Mouse (Mus musculus): ENCODE measurements around the gene Celf5.

Celf5 gene

DNA sequence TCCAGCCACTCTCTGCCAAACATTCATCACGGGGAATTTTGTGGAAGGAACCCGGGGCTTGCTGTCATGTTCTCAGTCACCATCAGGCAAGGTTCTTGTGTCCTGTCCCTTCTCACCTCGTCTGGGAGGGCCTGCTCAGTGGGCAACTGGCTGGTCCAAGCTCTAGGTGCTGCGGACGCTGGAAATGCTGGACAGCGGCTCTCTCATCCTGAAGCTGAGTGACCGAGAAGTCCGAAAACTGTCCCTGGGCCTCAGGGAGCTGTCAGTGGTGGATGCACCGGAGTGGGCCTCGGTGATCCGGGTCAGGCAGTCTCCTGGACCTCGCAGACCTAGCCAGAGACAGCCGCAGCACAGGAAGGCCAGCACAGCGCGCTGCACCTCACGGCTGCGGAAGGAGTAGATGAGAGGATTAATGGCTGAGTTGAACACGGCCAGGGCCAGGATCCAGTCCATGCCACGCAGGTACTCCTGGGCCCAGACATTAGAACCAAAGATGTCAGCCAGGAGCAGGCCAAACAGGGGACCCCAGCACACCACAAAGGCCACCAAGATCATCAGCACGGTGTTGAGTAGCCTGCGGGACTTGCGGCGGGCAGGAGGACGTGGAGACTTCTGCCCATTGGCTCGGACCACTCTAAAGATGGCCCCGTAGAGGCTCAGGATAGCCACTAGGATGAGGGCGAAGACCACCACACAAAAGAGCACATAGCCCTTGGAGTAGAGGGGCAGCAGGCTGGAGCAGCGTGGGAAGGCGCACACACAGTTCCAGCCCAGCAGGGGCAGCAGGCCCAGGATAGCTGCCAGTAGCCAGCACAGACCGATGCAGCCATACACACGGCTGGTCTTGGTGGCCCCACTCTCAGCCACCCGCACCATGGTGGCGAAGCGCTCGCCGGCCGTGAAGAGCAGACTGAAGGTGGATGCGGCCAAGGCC lies 16.1 kb upstream of the Celf5 start:
- peak; percentile 44 for DNase-seq (ENCODE audit: low read depth, low spot score)

DNA sequence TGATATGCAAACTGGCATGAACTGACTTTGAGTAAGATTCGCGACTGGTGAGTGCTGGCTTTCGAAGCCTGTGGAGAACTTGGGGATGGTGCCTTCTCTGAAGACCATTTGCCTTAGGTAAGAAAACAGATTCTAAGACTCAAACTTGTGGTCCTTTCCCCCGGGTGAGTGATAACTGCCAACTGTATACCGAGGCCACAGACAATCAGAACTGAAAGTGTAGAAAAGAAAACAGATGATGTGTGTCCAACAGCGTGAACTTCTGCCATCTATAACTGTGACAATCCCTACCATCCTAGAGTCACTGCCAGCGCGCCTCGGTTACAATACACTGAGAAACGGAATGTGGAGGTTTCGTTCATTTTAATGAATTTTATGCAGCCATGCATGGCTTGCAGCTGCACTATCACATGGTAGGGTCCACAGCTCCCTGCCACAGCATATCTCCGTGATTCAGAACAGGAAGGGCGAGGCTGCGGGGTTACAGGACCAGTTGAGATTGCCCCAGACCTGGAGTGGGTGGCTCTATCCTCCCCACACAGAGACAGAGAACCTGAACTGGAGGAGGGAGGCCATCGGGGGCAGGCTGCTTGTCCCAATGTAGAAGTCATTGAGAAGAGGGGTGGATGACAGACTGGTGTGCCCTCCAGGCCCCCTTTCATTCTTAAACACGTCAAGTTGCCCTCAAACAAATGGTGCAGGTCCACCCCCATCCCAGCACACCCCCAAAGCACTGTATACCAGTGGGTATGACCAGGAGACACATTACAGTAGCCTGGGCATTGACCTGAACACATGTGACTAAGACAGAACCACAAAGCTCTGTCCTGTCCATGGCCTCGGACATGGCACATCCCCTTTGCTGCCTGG lies 15.1 kb upstream of the Celf5 start:
- no peak for DNase-seq (ENCODE audit: low read depth, low spot score)

DNA sequence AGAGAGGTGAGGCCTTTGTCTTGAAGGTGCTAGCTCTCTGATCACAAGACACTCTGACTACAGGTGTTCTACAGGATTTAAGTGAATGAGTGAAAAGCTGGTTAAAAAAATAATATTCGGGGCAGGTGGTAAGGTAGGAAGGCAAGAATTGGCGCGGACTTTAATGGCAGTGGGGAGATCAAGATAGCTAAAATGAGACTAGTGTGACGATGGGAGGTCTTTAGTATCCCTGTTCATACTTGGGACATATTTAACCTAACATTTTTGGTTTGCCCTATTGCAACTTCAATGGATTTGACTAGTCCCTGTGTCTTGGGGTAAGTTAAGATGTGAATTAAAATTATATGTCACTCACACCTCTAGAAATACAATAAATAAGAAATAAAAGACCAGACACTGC lies 14.5 kb upstream of the Celf5 start:
- DNase-seq (ENCODE audit: low read depth, low spot score), result no peak

DNA sequence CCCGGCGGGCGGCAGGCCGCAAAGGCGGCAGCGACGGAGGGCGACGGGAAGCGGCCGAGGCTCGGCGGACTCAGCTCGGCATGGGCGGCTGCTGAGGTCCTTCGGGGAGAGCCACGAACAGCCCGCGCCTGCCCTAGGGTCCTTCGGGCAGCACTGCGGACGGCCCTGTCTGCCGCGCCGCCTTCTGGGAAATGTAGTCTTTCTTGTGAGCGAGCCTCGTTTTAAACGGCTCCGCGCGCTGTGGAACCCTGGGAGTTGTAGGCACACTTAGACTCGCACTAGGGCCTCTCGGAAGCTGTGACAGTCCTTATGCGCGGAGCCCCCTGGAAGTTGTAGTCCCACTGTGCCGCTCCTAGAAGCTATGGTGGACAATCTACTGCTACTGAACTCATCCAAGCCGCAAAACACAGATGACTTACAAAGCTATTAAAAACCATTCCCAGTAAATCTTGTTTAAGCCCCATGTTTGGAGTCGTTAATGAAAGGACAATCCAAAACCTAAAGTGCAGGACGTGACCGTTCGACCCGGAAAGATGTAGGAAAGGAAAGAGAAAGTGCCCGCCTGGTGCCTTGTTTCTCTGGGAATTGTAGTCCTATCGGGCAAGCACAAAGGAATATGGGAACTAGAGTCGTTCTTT lies 13.9 kb upstream of the Celf5 start, which contains the start of gene Ncln:
TSS of gene Ncln (minus strand) at position 129 of the 638 bp plus-strand sequence.
- DNase-seq (ENCODE audit: low read depth, low spot score), result peak; percentile 99

DNA sequence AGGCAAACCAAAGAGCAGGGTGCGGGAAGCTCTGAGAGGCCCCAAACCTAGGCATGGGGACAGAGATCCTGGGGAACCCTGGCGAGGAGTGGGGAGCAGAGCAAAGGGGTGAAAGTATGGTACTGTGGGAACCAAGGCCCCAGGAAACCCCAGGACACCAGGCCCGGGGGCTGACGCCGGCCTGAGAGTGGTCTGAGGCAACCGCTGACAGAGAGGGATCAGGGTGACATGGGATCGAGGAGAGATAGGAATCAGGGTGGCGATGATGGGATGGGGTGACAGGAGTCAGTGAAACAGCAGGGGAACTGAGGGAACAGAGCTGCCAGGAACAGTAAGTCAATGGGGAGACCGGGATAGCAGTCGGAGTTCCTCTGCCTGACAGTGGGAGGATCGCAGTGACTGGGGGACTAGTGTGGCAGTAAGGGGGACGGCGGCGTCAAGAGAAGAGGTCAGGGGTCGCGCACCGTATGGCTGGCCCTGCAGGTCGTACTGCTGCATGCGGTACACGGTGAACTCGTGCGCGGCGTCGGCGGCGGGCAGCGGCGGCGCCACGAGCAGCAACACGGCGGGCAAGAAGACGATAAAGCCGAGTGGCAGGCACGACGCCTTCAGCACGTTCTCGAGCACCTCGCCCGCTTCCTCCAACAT lies 13.2 kb upstream of the Celf5 start:
- no peak for DNase-seq (ENCODE audit: low read depth, low spot score)

DNA sequence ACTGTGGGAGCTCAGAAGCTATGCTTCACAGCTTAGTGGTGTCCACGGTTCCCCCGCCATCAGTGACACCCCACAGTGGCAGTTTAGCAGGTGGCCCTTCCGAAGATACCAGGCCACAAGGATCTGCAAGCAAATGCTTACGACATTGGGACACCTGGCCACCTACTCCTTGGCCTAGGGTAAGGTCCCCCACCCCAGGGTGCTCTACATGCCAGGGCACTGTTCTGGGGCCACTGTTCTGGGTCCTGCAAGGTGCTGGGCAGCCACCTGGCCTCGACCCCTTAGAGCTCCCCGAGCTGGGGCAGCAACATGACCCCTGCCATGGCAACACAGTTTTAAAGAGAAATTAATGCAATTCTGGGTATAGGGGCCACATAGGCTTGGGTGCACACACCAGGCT lies 12.6 kb upstream of the Celf5 start:
- no peak for DNase-seq (ENCODE audit: low read depth, low spot score)

DNA sequence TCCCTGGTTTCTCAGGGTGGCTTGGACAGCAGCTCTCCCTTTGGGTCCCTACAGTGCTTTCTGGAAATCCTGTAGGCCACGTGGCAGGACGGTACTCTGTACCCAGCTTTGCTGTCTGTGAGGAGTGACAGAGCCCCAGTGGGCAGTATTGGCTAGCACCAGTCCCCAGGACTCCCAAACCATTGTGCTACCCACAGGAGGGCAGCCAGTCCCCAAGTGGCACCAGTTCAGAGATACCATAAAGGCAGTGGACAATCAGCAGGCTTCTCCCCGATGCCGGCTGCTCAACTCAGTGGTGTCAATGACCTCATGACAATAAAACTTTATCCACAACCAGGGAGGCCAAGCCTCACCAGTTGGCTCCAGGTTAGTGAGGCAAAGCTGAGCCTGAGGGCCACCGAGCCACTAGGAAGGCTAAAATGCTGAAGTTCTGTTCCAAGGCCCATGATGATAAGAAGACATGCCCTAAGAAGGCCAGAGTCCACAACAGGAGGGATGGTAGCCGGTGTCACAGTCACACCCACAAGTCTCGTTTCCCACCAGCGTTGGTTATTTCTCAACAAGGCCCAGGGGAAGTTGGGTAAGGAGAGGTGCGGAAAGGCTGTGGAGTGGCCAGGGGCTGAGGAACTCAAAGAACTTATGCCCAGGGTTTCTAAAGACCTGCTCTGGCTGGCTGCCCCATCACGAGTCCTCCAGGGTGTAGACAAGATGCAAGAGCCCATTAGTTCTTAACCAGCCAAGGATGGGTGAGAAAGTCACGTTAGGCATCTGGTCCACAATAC lies 11.9 kb upstream of the Celf5 start:
- DNase-seq (ENCODE audit: low read depth, low spot score), result no peak

DNA sequence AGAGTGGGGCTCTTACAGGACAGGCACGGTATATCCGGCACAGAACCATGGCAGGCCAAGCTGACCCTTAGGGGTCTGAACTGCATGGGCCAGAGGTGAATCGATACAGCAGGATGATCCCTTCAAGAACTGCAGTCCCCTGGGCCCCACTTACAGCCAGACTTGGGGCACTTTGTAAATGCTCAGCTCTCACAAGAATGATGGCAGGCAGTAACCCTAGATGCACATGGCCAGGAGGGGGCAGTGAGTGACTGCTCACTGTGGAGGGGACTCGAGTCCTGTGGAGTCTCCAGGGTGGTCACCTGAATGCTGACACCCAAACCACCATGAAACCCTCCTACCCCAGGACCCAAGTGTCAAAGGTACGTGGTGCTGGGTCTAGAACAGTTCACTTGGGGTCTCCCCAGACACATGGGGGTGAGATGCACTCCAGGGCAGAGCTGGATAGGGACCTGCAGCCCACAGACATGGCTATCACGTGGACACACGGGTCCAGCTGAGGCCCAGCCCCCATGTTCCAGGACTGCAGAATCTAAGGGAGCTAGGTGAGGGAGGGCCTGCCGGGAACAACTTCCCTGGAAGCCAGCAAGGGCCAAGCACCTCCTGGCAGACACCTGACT lies 11.2 kb upstream of the Celf5 start:
- no peak for DNase-seq (ENCODE audit: low read depth, low spot score)

DNA sequence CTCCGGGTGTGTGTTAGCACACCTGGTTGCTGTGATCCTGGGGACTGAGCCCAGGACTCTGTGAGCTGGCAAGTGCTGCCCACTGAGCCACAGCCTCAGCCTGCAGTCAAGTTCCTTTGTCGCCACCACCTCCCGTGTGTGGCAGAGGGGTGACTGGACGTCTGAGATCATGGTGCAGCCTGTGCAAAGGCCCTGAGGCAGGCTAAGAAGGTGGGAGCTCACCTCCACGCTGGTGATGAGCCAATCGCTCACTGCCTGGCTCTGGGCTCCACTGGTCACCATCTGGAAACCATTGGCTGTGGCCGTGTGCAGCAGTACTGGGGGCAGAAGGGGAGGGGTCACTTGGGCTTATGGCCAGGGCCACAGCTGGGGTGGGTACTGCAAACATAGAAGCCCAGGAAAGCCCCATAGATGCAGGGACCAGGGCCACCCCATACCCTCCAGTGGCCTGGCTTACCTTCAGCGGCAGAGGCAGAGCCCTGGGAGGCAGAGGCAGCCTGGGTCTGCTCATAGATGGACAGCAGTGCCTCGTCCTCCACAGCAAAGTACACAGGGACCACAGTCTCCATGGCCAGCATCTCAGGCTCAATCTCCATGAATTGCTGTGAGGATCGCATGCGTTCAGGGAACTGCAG lies 10.2 kb upstream of the Celf5 start:
- DNase-seq (ENCODE audit: low read depth, low spot score), result no peak

DNA sequence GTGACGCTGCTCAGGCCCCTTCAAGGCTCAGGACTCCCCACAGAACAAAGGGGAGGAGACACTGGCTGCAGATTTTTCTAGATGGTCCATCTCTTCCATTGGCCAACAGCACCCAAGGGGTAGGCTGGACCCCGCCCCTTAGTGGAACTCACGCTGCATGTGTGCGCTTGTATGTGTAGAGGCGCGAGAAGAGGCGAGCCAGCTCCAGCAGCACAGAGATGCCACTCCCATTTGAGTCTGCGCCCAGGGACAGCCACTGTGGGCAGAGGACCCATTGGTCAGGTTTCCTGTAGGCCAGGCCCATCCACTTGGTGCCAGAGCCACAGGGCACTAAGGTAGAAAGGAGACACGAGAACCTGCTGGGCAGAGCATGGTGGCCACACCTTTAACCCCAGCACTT lies 8.5 kb upstream of the Celf5 start:
- no peak for DNase-seq (ENCODE audit: low read depth, low spot score)

DNA sequence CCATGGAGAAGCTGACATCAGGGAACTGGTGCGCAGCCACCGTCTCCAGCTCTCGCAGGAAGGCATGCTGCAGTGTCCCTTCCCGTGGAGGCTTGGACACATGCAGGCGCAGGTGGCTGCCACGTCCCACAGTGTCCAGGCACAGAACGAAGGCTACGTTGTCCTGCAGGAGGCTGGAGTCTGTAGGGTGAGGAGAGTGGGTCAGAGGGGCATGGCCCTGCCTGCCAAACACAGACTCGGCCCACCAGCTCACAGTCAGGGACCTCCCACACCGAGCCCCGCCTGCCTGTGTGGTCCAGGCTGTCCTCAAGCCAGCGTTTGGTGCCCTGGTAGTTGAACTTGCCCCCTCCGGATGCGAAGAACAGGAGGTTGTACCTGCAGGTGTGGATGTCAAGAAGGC lies 7.4 kb upstream of the Celf5 start:
- DNase-seq (ENCODE audit: low read depth, low spot score), result no peak

DNA sequence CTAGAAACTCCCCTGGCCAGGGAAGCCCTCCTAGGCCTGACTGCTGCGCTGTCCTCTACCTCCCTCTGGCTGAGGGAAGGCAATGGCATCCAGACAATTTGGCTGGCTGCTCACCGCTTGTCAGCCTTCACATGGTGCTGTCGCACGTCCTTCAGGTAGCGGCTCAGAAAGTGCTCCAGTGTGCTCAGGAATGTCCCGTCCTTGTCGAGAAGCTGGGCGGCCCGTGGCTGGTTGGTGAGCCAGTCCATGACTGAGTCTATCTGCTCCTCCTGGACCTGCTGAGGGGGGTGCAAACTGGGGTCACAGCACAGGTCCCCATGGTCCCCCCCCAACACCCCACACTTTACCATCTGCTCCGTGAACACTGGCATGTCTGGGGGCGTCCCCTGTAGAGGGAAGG lies 5.6 kb upstream of the Celf5 start:
- DNase-seq (ENCODE audit: low read depth, low spot score), result no peak

DNA sequence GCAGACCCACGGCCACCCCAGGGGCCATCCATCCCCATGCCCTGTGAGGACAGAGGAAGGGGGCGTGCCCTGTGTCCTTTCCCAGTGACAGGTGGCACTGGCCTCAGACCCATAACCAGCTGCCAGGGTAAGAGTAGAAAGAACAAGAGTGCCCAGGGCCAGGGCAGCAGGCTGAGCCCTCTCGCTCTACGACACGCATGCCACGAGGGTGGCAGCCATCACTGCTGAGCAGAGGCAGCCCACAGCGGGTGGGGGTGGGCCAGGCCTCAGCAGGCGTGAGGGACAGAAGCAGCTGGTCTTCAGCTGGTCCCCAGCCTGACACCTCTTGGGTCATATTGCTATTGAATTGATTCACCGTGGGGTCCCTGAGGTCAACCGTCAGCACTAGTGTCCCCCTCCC lies 4.0 kb upstream of the Celf5 start:
- no peak for DNase-seq (ENCODE audit: low read depth, low spot score)

DNA sequence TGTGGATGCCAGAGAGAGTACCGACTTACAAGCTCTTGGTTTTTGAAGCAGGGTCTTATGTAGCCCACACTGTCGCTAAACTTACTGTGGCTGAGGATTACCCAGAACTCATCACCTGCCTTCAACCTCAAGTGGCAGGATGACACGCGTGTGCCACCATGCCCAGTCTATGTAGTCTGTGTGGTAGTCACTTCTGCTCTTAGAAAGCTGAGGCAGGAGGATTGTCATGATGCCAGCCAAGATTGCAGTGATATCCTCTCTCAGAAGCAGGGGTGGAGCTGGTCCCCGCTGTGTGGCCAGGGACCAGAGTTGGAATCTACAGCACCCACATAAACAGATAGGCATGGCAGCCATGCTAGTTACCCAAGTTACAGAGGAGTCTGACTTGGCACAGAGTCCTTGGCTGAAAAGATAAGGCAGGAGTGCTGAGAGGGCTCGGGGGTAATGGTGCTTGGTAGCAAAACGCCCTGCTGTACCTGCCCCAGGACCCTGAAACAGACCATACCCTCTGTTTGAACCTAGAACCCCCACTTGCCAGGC lies 3.0 kb upstream of the Celf5 start:
- no peak for DNase-seq (ENCODE audit: low read depth, low spot score)

DNA sequence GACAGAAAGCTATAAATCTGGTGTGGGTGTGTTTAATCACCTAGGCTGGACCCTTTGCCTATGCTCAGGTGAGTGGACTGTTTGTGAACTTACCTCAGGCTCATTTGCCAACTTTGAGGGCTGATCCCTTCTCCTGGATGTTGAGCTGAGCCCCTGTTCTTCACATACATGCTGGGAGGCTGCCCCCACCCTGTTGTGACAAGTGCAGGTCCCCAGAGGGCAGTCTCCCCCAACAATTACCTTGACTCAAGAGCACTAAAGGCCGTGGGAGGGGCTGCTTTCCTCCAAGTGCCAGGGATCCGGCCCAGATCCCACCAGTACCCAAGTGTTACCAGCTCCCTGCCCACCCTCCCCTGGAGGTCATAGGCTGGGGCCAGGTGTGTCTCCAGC lies 2.5 kb upstream of the Celf5 start:
- peak; percentile 43 for DNase-seq (ENCODE audit: low read depth, low spot score)

DNA sequence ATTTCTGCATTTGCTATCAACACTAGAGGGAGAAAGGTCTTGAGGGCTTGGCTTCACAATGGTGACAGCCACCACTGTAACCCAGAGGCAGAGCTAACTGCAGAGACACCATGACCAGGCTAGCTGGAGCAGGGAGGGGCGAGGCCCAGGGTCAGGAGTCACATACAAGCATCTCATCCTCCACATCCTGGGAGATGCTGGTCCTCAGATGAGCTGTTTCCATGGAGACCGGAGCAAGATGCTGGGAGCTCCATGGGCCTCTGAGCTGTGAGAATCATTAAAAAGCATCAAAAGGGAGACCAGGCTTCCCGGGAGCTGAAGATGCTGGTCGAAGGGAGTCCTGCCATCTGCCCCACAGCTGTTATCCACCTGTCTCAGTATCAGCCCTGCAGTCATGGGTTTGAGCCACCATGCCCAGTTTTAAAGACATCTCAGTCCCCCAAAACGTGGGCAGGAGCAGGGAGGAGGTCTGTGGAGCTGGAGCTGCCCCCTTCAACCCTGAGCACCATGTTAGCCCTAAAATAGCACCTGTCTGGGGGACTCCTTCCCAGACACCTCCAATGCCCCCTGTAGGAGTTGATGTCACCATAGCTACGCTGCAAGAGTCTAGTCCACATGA lies 2.0 kb upstream of the Celf5 start:
- DNase-seq (ENCODE audit: low read depth, low spot score), result no peak

DNA sequence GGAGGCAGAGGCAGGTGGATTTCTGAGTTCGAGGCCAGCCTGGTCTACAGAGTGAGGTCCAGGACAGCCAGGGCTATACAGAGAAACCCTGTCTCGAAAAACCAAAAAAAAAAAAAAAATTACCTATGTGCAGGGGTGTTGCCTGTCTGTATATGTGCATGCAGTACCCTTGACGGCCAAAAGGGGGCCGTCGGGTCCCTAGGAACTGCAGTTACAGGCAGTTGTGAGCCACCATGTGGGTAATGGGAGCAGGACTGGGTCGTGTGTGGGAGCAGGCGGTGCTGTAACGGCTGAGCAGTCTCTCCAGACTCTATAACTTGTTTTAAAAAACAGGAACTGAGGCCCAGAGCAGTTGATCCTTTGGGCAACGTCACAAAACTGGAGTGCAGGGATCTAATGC lies 1.5 kb upstream of the Celf5 start:
- peak; percentile 94 for DNase-seq (ENCODE audit: low read depth, low spot score)

DNA sequence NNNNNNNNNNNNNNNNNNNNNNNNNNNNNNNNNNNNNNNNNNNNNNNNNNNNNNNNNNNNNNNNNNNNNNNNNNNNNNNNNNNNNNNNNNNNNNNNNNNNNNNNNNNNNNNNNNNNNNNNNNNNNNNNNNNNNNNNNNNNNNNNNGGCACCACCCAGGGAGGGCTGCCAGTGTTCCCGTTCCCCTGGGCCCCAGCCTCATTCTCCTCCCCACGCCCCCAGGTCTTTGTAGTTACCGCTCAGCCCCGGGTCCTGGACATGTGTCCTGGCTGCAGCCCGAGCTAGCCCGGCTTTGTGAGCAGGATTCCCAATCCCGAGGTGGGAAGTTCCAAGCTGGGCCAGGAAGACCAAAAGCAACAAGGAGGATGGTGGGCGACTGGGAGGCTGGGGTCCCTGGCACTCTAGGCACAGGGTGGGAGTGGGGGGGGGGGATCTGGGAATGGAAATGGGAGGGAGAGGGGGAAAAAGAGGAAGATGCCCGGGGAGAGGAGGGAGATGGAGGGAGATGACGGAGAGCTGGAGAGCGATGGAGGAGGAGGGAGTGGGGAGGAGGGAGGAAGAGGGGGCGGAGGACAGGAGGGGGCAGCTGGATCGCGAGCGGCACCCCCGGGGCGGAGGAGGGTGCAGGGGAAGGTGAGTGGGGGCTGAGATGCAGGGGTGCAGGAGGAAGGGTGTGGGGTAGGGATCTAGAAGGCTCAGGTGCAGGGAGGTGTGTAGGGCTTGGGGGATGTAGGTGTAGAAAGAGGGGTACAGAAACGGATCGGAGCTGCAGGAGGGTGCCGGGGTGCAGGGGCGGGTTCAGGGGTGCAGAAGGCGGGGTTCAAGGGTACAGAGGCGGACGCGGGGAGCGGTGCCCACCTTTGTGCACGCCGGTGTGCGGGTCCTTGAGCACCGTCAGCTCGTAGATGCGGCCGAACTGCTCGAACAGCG lies 640 bp downstream of the Celf5 start:
- DNase-seq (ENCODE audit: low read depth, low spot score), result peak; percentile 26

Data from ZHBTc4 (cell line).